Mouse (Mus musculus) heart, embryonic 14.5 days (tissue): Measurements from ENCODE around the gene Spns3. TPM values are rescaled to one million over a fixed set of nuclear protein-coding genes. Genes with fewer than 3 reads are reported as not detected.

Source experiments
- ATAC-seq: fragments of 200-750 bp; cut with Nextera tagmentation; 2 replicates; pipeline ENCODE4 v1.8.0; 2017; ENCODE audit warnings: low read depth, moderate TSS enrichment; ENCODE audit not compliant: insufficient number of reproducible peaks, insufficient read depth, low FRiP score
- H3K27ac ChIP-seq, 2 experiments: fragments of 200-500 bp in 1 of 2; fragments of 300-500 bp in 1 of 2; sonication (generic) in 1 of 2; replicated peaks in 1 of 2; 2 replicates each; pipeline ENCODE4 v1.5.1; 2012 to 2014; ENCODE audit warnings: low read depth in 2 of 2, low read length in 2 of 2, control low read depth in 1 of 2, mild to moderate bottlenecking in 1 of 2, mixed read lengths in 1 of 2; ENCODE audit not compliant: control insufficient read depth in 1 of 2, insufficient read depth in 1 of 2
- H3K27me3 ChIP-seq: fragments of 300-500 bp; sonication (generic); 2 replicates; pipeline ENCODE4 v1.6.1; 2014; ENCODE audit warnings: mild to moderate bottlenecking, low read length, control low read depth; ENCODE audit not compliant: control insufficient read depth, insufficient read depth
- H3K36me3 ChIP-seq: fragments of 300-500 bp; sonication (generic); 2 replicates; pipeline ENCODE4 v1.6.1; 2014; ENCODE audit warnings: mild to moderate bottlenecking, control low read depth, low read length, mixed read lengths; ENCODE audit not compliant: control insufficient read depth, insufficient read depth
- H3K4me1 ChIP-seq, 2 experiments: fragments of 200-500 bp in 1 of 2; fragments of 300-500 bp in 1 of 2; sonication (generic) in 1 of 2; 2 replicates each; pipeline ENCODE4 v1.6.1; 2012 to 2014; ENCODE audit warnings: low read length in 2 of 2, control low read depth in 1 of 2, mixed read lengths in 1 of 2; ENCODE audit not compliant: control insufficient read depth in 2 of 2, insufficient read depth in 2 of 2
- H3K4me2 ChIP-seq: fragments of 300-500 bp; sonication (generic); 2 replicates; pipeline ENCODE4 v1.6.1; 2014; ENCODE audit warnings: mild to moderate bottlenecking, low read length
- H3K4me3 ChIP-seq, 2 experiments: fragments of 200-500 bp in 1 of 2; fragments of 300-500 bp in 1 of 2; sonication (generic) in 1 of 2; 2 replicates each; pipeline ENCODE4 v1.5.1; 2012 to 2014; ENCODE audit warnings: low read length in 2 of 2, mild to moderate bottlenecking in 2 of 2, control low read depth in 1 of 2, low read depth in 1 of 2, moderate library complexity in 1 of 2; ENCODE audit not compliant: control insufficient read depth in 1 of 2, insufficient read depth in 1 of 2
- H3K9ac ChIP-seq: fragments of 300-500 bp; sonication (generic); 2 replicates; pipeline ENCODE4 v1.6.1; 2014; ENCODE audit warnings: mild to moderate bottlenecking, low read length
- H3K9me3 ChIP-seq: fragments of 300-500 bp; sonication (generic); 2 replicates; pipeline ENCODE4 v1.6.1; 2016; ENCODE audit warnings: low read length, control low read depth; ENCODE audit not compliant: control insufficient read depth
- WGBS: fragments of 180-500 bp; shearing (Covaris S2); extraction: QIAGEN DNeasy Blood & Tissue Kit; methylation state at CpG from one replicate; pipeline ENCODE4 v1.1.7; 2014; 5-methylcytosine and 5-hydroxymethylcytosine counted together
- polyA plus RNA-seq: library from polyadenylated mRNA; unstranded; fragments of >200 nt; fragmentation: Nextera tagmentation; extraction: Ambion mirVana; gene quantifications from 2 replicates; pipeline ENCODE4 v1.2.1, GENCODE M21; 2014

Gene Spns3
- polyA plus RNA-seq, 1 experiment from 2014 or later: 0.09 TPM

GRCm38 (mm10) chr11:72581609-72582447 lies 31.5 kb upstream of the Spns3 start:
- Histone ChIP-seq H3K36me3 (no peaks in the 10 kb centered on the region), H3K9ac (no peak overlapping the region), H3K4me2 (no peak overlapping the region), H3K4me3 (no peak overlapping the region), H3K27ac (no peak overlapping the region), H3K9me3 (no peaks in the 10 kb centered on the region), H3K27me3 (peaks cover 8% of the 10 kb centered on the region; the same call in 1 of the 2 replicates), H3K4me1 (no peaks in the 10 kb centered on the region)
- no peak for ATAC-seq
- 71% methylated on average over 8 of the region's 8 CpGs for WGBS

- Histone ChIP-seq H3K4me1 (peaks cover 0 to 3% of the 10 kb centered on the region in 2 experiments; a peak in 1 of 4 replicates), H3K27ac (no peak overlapping the region), H3K4me2 (no peak overlapping the region), H3K27me3 (peaks cover 8% of the 10 kb centered on the region; the same call in 1 of the 2 replicates), H3K9ac (no peak overlapping the region), H3K9me3 (no peaks in the 10 kb centered on the region), H3K4me3 (no peak overlapping the region), H3K36me3 (no peaks in the 10 kb centered on the region)
- no peak for ATAC-seq
- WGBS: 68% methylated on average over 4 of the region's 4 CpGs
These were observed 28.2 kb upstream of the Spns3 start for GRCm38 (mm10) chr11:72578471-72578870.

DNA sequence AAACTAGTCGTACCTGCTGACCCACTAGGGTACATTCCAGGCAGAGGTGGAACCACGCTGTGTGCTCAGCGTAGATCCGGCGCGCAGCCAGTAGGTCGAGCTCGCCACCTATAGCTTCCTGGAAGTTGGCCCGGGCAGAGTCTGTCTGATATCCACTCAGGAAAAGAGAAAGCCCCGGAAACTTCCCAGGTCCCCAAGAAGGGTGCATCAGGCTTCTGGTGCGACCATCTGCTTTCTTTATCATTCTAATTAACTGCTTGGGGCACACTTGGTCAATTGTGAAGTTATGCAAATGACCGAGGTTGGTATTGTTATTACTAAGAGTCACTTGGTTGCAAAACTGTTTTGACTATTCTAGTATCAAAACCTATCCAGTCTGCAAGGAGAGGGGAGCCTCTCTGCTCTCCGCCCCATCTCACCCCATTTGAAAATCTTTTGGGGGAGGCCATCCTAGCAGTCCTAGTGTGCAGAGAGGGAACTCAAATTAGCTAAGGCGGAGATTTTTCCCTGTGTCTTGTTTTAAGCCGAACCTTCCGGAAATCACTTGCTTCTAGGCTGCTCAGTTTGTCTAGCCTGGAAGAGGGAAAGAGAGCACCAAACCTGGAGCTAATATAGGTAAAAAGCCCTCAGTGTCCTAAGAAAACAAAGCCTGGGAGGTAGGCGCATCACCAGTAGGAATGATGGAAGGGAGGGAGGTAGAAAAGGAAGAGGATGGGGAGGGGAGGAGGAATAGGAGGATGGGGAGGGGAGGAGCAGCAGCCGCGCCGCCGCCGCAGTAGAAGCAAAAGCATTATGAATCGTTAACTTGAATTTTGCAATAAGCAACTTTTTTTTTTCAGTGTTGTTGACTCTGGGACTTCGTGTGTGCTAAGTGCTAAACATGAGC lies 26.4 kb upstream of the Spns3 start:
- ATAC-seq: peak; percentile 50; the same call in 1 of the 2 replicates
- no peaks in the 10 kb centered on the region for H3K36me3 ChIP-seq
- H3K4me3 ChIP-seq: peak overlapping the region; percentile 30 to 34
- H3K4me2 ChIP-seq: peak overlapping the region; percentile 80
- no peak overlapping the region for H3K27ac ChIP-seq
- H3K4me1 ChIP-seq: peaks cover 0 to 3% of the 10 kb centered on the region in 2 experiments; a peak in 1 of 4 replicates
- peaks cover 8% of the 10 kb centered on the region; the same call in 1 of the 2 replicates for H3K27me3 ChIP-seq
- WGBS: under 1% methylated on average over 24 of the region's 24 CpGs
- peak overlapping the region; percentile 34 for H3K9ac ChIP-seq
- H3K9me3 ChIP-seq: no peaks in the 10 kb centered on the region

DNA sequence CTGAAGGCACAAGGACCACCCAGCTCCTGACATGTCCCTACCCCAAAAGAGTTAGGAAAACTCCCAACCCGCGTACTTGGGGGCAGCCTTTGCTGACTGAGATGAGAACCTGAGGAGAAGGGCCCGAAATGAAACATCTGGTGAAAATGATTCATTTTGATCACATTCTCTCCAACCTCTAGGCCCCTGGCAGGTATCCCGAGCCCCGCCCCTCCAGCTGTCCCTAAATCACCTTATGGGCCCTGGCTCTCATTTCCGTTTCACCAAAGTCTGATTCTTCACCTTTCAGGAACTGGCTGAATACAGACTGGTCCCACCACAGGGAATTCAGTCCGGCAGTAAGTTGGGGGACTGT lies 25.8 kb upstream of the Spns3 start:
- Histone ChIP-seq H3K27me3 (peaks cover 12% of the 10 kb centered on the region; the same call in 1 of the 2 replicates), H3K27ac (no peak overlapping the region), H3K36me3 (no peaks in the 10 kb centered on the region), H3K4me3 (peak overlapping the region; percentile 30 to 34), H3K4me2 (peak overlapping the region; percentile 80), H3K4me1 (peaks cover 0 to 3% of the 10 kb centered on the region in 2 experiments; a peak in 1 of 4 replicates), H3K9me3 (no peaks in the 10 kb centered on the region), H3K9ac (peak overlapping the region; percentile 34)
- 23% methylated on average over 7 of the region's 7 CpGs for WGBS
- no peak for ATAC-seq

DNA sequence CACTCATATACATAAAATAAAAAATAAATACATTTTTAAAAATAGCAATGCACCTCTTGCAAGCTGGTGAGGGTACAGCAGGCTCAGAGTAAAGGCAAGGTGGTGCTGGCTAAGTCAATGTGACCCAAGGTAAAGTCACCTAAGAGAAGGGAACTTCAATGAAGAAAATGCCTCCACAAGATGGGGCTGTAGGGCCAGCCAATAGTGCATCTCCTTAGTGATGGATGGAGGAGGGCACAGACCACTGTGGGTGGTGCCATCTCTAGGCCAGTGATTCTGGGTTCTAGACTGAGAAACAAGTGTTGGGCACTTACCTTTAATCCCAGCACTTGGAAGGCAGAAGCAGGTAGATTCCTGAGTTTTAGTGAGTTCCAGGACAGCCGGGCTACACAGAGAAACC lies 23.5 kb upstream of the Spns3 start:
- 86% methylated on average over 1 of the region's 1 CpGs for WGBS

DNA sequence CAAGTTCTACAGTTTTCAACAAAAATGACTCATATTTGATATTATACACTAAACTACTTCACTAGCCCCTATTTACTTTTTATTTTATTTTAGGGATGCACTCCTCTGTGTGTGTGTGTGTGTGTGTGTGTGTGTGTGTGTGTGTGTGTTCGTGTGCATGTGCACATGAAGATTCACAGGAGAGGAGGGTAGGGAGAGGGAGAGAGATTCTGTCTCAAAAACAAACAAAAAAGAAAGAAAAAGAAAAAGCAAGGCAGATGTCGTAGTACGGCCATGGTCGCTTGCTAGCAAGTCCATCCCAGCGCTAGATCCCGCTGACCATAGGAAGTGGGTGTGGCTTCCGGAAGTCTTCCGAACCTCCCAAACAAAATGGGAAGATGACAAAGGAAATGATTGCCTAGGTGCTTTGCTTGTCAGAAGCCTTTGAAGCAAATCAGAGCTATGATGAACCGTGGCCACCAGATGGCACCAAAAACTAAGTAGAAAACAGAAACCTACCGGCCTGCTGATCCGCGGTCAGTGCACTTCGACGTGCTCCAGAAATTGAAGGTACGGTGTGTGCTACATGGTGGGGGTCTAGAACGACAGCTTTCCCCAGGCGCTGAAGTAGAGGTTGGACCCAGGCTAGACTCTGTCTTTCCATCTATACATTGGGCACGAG lies 20.1 kb upstream of the Spns3 start:
- 0 out of 4 replicates have a peak overlapping the region, but pooled peaks of 1 of the 2 experiments have one; percentile 8 for H3K4me3 ChIP-seq

More for the DNA sequence above, 23.5 kb upstream of the Spns3 start:
- H3K27me3 ChIP-seq: peaks cover 14% of the 10 kb centered on the region; the same call in 1 of the 2 replicates
- H3K27ac ChIP-seq: no peak overlapping the region
- no peaks in the 10 kb centered on the region for H3K9me3 ChIP-seq
- H3K4me2 ChIP-seq: no peak overlapping the region
- ATAC-seq: no peak
- H3K4me3 ChIP-seq: no peak overlapping the region
- H3K36me3 ChIP-seq: no peaks in the 10 kb centered on the region
- peaks cover 0 to 5% of the 10 kb centered on the region in 2 experiments; a peak in 1 of 4 replicates for H3K4me1 ChIP-seq
- H3K9ac ChIP-seq: no peak overlapping the region

More for the DNA sequence above, 20.1 kb upstream of the Spns3 start:
- H3K9ac ChIP-seq: no peak overlapping the region
- WGBS: 4% methylated on average over 18 of the region's 18 CpGs
- peak overlapping the region; percentile 52 for H3K4me2 ChIP-seq
- no peak; the same call in 1 of the 2 replicates for ATAC-seq
- H3K27me3 ChIP-seq: peaks cover 6% of the 10 kb centered on the region; the same call in 1 of the 2 replicates
- no peaks in the 10 kb centered on the region for H3K9me3 ChIP-seq
- no peak overlapping the region for H3K27ac ChIP-seq
- H3K36me3 ChIP-seq: no peaks in the 10 kb centered on the region
- peaks cover 0 to 2% of the 10 kb centered on the region in 2 experiments; a peak in 1 of 4 replicates for H3K4me1 ChIP-seq
